Mouse (Mus musculus) kidney, postnatal 36 days (tissue): Measurements from ENCODE around the gene Batf2.
"Not testable (repeated sequence)": the region's sequence is repeated elsewhere in the genome, so short reads cannot be mapped to it uniquely, and the experiment has no call there.

Experiments
- DNase-seq, 2 experiments: peaks; one replicate each; pipeline ENCODE4 v3.0.0; 2021 to 2022; ENCODE audit warnings: mixed read lengths in 2 of 2

The Batf2 gene

DNA sequence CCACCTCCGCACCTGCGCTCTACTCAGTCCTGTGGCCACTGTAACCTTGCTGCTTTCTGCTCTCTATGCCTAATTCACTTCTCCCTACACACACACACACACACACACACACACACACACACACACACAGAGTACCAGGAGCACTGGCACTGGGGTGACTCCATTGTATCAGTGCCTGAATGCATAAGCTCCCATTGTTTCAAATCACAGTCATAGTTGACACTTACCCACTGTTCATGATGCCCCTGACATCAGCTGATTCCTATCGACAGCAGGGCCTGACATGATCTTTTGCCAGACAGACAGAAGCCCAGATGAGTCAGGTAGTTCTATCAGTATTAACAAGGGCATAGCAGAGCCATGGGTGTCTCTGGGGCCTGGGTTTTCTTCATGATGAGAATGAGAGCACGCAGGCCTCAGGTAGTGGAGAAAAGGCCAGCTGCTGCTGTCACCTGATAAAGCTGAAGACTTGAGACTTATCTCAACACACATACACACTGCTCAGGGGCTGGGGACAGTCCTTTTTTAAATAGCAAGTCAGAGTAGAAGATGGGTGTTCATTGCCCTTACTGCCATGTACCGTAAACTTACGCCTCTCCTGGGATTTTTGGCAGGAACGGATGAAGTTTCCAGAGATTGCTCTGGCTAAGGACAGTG lies 8.5 kb upstream of the Batf2 start:
- DNase-seq = no peak

DNA sequence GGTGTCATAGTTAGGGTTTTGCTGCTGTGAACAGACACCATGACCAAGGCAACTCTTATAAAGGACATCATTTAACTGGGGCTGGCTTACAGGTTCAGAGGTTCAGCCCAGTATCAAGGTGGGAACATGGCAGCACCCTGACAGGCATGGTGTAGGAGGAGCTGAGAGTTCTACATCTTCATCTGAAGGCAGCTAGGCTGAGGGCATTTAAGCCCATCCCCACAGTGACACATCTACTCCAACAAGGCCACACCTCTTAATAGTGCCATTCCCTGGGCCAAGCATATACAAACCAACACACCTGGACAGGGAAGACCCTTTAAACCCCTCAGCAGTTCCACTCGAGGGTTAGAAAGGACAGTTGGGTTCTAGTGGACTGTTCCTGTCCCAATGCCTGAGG lies 7.6 kb upstream of the Batf2 start:
- DNase-seq = not testable (repeated sequence)

DNA sequence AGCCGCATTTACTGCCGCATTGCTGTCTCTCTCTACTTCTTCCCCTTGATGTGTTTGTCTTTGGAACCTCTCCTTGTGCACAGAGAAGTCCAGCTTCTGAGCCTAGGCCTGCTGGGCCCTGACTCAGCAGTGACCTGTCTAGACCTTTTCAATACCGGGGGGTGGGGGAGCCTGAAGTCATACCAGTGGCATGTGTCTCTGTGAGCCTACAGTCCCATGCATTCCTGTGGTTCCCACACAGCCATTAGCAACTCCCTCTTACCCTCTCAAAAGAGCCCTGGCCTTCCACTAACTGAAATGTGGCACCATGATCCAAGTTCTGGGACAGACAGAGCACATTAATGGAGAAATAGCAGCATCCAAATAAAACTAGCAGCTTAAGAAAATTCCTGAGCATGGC lies 4.4 kb upstream of the Batf2 start:
- no peak for DNase-seq

DNA sequence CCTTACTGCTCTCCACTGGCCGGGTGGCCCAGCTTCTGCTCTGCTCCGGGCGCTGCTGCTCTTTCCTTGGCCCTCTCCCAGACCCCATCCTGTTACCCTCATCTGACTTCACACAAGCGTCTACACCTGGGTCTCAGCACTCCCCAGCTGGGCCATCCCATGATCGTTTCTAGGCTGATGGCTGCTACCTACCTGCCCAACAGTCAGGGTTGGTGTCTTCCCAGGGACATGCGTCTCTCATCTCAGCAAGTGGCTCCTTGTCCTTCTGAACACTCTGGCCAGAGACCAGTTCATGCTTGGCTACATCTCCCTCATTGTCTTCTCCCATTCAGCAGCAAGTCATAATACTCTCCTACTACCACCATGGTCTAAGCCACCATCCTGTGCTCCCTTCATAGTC lies 1.1 kb upstream of the Batf2 start:
- peak in 1 of 2 experiments; percentile 19 for DNase-seq

DNA sequence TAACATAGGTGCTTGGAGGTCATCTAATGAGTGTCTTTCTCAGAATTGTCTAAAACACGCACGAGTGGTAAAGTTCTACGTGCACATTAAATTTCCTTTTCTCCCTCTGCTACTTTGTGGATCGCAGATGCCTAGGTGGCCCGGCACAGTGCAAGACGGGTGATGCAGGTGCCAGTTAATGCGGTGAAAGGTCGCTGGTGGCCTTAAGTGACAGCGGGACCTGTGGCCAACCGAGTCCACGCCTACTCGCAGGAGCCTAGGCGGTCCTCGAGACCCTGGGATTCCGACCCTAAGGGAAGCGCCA lies 457 bp upstream of the Batf2 start:
- DNase-seq = no peak

DNA sequence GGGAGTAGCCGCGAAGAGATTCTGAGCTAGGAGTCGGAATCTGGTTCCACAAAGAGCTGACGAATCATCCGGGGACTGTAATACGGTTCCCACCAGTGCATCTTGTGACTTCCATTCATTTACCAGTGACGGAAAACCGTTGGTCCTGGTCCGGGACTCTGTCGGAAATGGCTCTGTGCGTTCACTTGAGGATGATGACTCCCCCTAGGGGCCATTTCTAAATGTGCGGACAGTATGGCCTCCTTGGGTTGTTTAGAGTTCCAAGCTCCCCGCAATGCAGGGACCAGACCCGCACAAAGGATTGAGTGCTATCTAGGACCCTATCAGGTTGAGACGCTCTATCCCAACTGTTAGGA lies 589 bp downstream of the Batf2 start, which contains the start of gene Arl2:
Gene Arl2, minus strand, starts transcription at position 155 of the 356 bp plus-strand sequence.
- peak; percentile 87 to 88 for DNase-seq

DNA sequence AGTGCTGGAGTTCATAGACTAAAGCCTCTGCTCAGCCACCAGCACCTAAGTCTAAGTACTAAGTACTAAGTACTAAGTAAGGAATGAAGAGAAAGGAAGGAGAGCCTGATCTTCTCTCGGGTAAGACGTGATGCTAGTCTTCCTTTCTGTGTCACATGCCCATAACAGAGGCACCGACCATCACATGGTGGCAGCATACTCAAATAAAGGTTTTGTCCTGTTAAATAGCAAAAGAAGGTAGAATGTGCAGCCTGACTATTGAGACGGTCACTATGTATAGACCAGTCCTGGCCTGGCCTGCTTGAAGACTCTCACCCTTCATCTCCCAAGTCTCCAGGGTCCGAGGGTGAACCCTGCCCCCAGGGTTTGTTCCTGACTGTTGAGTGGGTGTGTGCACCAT lies 4.1 kb downstream of the Batf2 start:
- DNase-seq = no peak

DNA sequence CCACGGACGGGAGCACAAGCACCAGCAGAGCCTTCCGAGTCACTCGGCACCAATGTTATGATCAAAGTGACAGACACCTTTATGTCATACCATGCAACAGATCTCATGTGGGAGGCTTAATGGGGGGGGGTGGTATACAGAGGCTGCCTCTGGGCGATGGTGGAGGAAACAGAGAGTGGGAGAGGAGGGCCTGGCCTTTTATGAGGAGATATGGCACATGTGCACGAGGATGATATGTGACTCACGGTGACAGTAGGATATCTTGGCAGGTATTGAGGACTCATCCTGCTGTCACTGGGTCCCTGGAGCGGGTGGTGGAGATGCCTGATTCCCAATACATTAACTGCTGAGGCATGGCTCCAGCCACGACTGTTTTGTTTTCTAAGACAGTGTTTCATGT lies 14.4 kb downstream of the Batf2 start:
- DNase-seq = no peak

DNA sequence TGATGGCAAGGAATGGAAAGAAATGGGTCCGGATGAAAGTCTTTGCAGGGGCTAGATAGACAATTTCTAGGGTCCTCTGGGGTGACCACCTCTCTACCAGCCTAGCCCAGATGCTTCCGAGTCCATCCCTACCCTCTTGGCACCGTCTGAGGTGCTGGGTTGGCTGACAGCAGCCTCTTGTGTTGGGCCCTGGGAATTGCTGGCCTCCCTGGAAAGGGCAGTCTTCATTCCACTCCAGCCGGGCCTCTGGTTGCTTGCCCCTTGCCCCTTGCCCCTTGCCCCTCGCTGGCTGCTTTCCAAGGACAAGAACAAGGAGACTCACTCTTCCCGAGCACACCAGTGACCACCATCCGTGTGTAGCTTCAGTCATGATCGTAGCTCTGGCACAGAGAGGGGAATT lies 15.6 kb downstream of the Batf2 start:
- peak; percentile 71 to 80 for DNase-seq

DNA sequence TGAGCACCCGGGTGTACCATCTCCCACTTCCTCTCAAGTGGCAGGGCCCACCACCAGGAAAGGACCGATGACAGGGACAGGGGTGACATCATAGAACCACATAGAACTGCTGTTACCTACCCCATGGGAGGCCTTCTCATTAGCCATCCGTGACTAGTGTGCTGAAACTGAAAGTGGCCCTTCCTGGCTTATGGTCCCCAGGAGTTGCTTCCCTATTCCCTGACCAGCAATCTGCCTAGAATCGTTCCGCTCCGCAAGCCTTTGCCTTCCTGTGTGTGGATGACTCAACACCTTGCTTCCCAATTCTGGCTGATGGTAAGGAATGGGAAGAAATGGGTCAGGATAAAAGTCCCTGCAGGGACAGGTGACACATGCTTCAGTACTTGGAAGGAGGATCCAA lies 16.4 kb downstream of the Batf2 start:
- no peak for DNase-seq

DNA sequence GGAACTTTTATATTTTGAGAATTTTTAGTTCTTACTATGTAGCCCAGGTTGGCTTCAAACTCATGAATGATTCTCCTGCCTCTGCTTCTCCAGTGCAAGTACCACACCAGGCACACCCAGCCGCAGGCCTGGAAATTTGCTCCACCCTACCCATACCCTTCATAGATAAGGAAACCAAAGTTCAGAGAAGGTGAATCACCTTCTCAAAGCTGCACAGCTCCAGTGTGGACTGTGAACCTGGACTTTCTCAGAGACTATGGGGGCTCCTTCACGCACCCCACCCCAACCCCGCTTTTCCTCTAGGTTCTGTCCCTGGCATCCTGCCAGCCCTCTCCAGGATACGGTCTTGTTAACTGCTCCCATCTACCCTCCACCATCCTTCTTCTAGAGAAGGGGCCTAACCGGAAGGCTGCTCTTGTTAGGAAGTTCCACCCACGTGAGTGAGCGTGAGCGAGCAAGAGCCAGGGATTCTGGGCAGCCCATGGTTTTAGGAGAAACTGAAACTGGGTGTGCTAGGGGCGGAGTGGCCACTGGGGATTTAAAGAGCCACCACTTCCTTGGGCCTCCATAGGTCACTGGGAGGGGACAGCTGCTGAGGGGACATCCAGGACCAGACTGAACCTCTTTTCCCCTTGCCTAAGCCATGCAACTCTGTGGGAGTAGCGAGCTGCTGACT lies 23.2 kb downstream of the Batf2 start:
- DNase-seq = peak; percentile 60 to 67

DNA sequence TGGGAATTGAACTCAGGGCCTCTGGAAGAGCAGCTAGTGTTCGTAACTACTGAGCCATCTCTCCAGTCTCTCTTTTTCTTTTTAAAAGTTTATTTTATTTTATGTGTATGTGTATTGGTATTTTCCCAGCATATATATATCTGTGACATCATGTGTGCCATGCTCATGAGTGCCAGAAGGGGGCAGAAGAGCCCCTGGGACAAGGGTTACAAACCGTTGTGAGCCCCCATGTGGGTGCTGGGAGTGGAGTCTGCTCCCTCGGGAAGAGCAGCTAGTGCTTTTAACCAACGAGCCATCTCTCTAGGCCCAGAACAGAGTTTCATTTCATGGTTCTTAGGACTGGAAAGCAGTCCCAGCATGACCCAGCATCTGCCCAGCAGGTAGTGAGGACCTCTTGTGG lies 26.0 kb downstream of the Batf2 start:
- DNase-seq = no peak

DNA sequence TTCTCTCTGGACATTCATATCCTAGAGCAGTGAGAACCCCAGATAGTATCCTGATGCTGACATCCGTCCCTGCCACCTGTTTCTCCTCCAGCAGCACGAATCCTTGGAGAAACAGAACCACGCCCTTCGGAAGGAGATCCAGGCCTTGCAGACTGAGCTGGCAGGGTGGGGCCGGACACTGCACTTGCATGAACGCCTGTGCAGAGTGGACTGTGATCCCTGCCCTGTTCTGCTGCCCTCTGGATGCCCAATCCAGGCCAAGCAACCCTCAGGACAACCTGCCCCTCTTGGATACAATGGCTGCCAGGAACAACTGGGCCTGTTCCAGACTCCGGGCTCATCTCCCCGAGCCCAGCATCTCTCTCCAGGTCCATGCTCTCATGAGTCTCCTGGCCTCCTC lies 30.4 kb downstream of the Batf2 start:
- peak; percentile 17 to 60 for DNase-seq

DNA sequence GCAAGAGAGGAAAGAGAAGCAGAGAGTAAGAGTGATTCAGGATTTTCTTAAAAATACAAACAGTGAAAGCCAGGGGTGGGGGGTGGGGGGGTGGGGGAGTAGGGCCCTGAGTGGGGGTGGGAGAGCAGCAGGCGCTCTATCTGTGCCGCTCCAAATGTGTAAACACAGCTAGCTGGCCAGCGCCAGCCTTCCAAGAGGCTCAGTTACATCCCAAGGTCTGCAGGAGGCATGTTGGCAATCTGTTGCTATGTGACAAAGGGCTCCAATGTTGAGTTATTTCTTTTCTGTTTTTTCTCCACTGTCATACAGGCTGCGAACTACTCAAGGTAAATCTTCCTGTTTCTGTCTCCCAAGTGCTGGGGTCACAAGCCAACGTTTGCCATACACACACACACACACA lies 34.0 kb downstream of the Batf2 start:
- DNase-seq = no peak

DNA sequence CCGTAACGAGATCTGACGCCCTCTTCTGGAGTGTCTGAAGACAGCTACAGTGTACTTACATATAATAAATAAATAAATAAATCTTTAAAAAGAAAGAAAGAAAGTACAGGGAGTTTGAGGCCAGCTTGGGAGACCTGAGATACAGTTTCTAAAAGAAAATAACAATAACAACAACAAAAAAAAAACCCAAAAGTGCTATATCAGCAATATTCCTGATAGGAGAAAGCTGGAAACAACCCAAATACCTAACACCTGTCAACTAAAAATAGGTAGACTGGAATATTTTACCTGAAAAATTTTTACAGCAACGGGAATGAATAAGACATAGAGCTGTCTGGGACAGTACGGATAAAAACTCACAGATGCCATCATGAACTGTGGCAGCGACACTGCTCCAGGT lies 38.0 kb downstream of the Batf2 start:
- DNase-seq = no peak

DNA sequence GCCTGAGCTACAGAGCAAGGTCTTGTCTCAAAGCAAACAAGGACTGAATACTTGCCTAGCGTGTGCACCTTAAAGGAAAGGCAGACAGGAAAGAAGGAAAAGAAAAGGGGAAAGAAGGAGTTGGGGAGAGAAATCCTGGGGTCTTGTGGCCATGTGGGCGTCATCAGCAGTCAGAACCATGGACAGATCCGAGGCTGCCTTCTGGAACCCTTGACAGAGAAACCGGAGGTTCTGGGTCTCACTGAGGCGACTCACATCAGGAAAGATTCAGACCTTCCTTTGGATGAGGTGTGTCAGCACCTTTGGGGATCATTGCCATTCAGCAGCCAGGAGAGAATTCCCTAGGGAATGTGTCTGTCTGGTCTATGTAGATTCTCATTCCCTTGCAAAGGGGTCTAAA lies 40.8 kb downstream of the Batf2 start:
- peak in 1 of 2 experiments; percentile 22 for DNase-seq

DNA sequence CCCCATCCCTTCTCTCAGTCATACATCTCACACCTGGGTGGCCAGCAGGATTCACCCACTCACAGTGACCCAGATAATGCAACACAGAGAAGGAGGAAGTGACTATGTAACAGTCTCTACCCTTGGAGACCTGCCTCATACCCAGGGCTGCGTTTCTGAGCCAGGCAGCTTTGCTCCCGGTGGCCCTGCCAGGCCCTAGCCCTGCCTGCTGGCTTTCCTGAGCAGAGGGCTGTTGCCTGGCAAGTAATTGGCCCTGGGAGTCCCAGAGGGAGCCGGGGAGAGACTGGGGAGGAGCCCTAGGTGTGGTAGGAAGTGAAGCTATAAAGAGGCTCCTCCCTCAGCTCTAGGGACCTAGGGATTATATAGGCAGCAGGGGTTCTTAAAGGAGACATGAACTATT lies 41.8 kb downstream of the Batf2 start:
- no peak for DNase-seq

DNA sequence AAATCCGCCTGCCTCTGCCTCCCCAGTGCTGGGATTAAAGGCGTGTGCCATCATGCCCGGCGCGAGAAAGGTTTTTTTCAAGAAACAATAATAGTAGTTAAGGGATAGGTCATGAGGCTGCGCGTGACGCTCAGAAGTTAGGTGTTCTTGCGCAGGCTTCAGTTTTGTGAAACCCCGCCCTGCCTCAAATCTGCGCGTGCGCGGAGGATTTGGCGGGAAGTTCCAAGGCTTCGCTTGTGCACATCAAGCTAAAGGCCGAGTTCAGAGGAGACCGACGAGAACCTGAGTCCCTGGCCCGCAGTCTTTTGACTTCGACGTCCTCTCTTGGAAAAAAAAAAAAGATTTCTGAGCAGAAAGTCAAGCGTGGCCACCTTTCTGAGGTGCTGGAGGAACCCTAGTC lies 43.3 kb downstream of the Batf2 start, which contains the start of gene Majin:
Gene Majin, plus strand, starts transcription at position 258 of the 400 bp plus-strand sequence.
- no peak for DNase-seq

DNA sequence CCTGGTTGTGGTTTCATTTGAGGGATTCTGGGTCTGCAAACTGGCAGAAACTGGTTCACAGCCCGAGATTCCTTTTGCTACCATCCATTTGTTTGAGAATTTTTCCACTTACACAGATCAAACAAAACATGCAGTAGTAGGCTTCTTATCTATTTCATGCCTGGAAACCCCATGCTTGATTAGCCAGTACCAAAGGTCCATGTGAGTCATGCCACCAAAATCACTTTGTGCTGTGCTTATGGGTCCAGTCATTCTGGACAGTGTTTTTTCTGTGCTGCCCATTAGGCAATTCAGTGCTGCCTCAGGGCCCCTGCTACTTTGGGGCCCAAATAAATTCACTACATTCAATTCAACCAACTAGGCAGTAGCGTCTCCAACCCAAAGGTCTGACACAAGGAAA lies 63.5 kb downstream of the Batf2 start:
- no peak for DNase-seq

DNA sequence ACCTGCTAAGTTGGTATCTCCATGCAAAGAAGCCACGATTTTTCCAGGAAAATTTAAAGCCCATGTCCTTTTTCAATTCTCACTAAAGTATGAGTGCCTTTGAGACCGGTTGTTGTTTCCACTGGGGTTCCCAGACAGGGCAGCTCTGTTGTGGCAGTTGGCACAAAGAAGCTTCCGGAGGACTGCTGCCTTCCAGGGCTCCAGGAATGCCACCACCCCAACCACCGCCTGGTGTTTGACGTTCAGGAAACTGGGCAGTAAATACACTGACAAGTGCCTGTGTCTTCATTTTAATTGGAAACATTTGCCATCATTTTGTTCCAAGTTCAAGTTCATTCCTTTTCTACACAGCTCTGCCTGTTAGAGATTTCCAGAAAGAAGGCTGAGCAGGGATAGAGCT lies 65.9 kb downstream of the Batf2 start:
- DNase-seq = no peak

DNA sequence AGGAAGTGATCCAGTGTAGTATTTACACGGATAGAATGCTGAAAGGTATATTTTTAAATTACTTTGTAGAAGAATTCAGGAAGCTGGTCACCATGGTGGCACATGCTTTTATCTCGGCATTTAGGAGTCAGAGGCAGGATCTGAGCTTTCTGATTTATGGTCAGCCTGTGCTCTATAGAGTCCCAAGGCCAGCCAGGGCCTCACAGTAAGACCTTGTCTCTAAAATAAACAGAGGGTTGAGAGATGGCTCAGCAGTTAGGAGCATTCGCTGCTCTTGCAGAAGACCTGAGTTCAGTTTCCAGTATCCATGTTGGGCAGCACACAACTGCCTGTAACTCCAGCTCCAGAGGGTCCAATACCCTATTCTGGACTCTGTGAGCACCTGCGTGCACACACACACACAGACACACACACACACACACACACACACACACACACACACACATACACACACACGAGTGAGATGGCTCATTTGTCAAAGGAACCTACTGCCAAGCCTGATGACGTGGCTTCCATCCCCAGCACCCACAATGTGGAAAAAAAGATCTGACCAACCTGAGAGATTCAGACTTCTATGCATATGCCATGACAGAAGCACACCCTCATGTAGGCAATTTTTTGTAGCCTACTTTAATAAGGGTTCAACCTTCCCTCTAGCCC lies 75.4 kb downstream of the Batf2 start:
- no peak for DNase-seq

DNA sequence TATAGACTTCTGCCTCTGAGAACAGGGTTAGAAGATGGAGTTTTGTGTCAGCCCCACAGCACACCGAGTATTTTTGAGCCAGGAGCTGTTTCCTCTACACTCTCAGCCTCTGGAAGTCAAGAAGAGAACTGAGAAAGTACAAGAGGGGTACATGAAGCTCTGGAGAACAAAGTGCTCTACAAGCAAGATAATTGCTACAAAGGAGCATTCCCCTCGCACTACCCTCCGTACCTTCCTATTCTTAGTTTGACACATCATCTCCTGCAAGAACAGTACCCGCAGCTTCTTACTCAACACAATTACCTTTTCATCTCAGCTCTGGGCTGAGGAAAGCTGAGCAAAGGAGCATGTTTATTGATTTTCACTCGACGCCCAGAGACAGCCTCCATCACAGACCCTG lies 77.8 kb downstream of the Batf2 start:
- no peak for DNase-seq
